ENCODE assay signal across 18 mouse cellular contexts in the genomic region with DNA sequence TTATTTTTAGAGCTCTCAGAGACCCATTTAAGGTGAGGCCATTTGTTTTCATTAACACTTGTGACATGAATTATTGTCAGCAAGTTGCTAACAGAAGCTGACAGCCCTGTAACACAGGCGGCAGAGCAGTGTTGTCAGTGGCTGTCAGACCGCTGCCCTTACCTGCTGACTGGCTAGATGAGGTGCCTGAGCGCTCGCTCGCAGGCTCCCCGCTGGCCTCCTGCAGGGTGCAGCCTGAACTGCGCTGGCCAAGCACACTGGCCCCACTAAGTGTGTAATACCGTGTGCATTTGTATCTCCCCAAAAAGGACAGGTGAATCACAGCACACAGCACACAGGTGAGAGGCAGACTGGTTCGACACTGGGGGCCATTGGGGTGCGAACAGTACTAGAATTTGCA. TPM values are rescaled to one million over a fixed set of nuclear protein-coding genes. Genes with fewer than 3 reads are reported as not detected.
DNase-seq lines count a peak whose midpoint lies in the region; ATAC-seq and TF ChIP-seq lines count a peak whose summit lies in the region.
"Had no signal": no experiment of that assay in that cellular context is flagged by ENCODE, and none has a peak within 500 bp of the region (broad histone marks: within the 10 kb centered on the region; RNA-seq: fewer than 3 reads in every experiment).

No protein-coding gene starts in this region.

- H3K27me3 ChIP-seq in heart, adult 2 months (ENCODE audit: control insufficient read depth, insufficient read depth, low read length), result no peaks in the 10 kb centered on the region
- no peaks in the 10 kb centered on the region for H3K27me3 ChIP-seq in hindbrain, embryonic 15.5 days
- no peaks in the 10 kb centered on the region for H3K27me3 ChIP-seq in hindbrain, embryonic 13.5 days
- peaks cover 6% of the 10 kb centered on the region; the same call in 1 of the 2 replicates for H3K27me3 ChIP-seq in liver, embryonic 14.5 days (ENCODE audit: control insufficient read depth, insufficient read depth, low read length)
- peaks cover 65% of the 10 kb centered on the region for H3K27me3 ChIP-seq in liver, embryonic 12.5 days (replicated peaks)
- H3K27me3 ChIP-seq in intestine, postnatal 0 days (replicated peaks; ENCODE audit: control insufficient read depth, insufficient read depth, low read length), result no peaks in the 10 kb centered on the region
- H3K27me3 ChIP-seq: embryonic facial prominence, embryonic 13.5 days; kidney, embryonic 15.5 days; neural tube, embryonic 15.5 days had no signal

- intact Hi-C loops in heart, adult 2 months (cut with DNase I), result no loop called here
- intact Hi-C loops in gastrocnemius, postnatal 36 days (cut with DNase I), result no loop called here

- no peak overlapping the region for H3K4me3 ChIP-seq in heart, adult 2 months
- H3K4me3 ChIP-seq in hindbrain, embryonic 15.5 days, result no peak overlapping the region
- H3K4me3 ChIP-seq in hindbrain, embryonic 13.5 days, result no peak overlapping the region
- H3K4me3 ChIP-seq in liver, embryonic 14.5 days (ENCODE audit: insufficient read depth in 1 of 2, low read depth in 2 of 2, low read length in 2 of 2), result no peak overlapping the region
- H3K4me3 ChIP-seq in liver, embryonic 12.5 days, result no peak overlapping the region
- no peak overlapping the region for H3K4me3 ChIP-seq in intestine, postnatal 0 days (ENCODE audit: low read depth, low read length)
- H3K4me3 ChIP-seq: embryonic facial prominence, embryonic 13.5 days; kidney, embryonic 15.5 days; layer of hippocampus, adult 2 months; liver, embryonic 13.5 days; myocyte; neural tube, embryonic 15.5 days had no signal

- TF ChIP-seq POLR2A in heart, adult 2 months (IDR thresholded peaks at IDR 0.05; ENCODE audit: insufficient read depth, low read depth, low read length), result no peak

- peak; percentile 50 for TF ChIP-seq CTCF in heart, adult 2 months (IDR thresholded peaks at IDR 0.05)
- TF ChIP-seq CTCF in liver, embryonic 14.5 days (IDR thresholded peaks at IDR 0.05; ENCODE audit: low read depth), result peak; percentile 8; the same call in 1 of the 2 replicates
- TF ChIP-seq CTCF in intestine, postnatal 0 days (IDR thresholded peaks at IDR 0.05; ENCODE audit: low read depth), result peak; percentile 57

- no peak overlapping the region for H3K4me2 ChIP-seq in hindbrain, embryonic 15.5 days
- H3K4me2 ChIP-seq in hindbrain, embryonic 13.5 days, result no peak overlapping the region
- no peak overlapping the region for H3K4me2 ChIP-seq in liver, embryonic 14.5 days (ENCODE audit: low read depth)
- H3K4me2 ChIP-seq in liver, embryonic 12.5 days, result no peak overlapping the region
- H3K4me2 ChIP-seq in intestine, postnatal 0 days (replicated peaks; ENCODE audit: low read depth), result no peak overlapping the region
- H3K4me2 ChIP-seq: embryonic facial prominence, embryonic 13.5 days; kidney, embryonic 15.5 days; liver, embryonic 13.5 days; neural tube, embryonic 15.5 days had no signal

- H3K9ac ChIP-seq in heart, adult 2 months (ENCODE audit: low read depth, low read length), result no peak overlapping the region
- H3K9ac ChIP-seq in hindbrain, embryonic 15.5 days, result no peak overlapping the region
- H3K9ac ChIP-seq in hindbrain, embryonic 13.5 days, result no peak overlapping the region
- H3K9ac ChIP-seq in liver, embryonic 14.5 days (replicated peaks), result no peak overlapping the region
- H3K9ac ChIP-seq in liver, embryonic 12.5 days, result no peak overlapping the region
- H3K9ac ChIP-seq in intestine, postnatal 0 days (ENCODE audit: low read depth, low read length), result no peak overlapping the region
- H3K9ac ChIP-seq: forebrain, postnatal 0 days; kidney, embryonic 15.5 days; liver, embryonic 13.5 days; neural tube, embryonic 15.5 days had no signal

- 75% methylated on average over 10 of the region's 10 CpGs for WGBS in heart, adult 2 months
- 57% methylated on average over 10 of the region's 10 CpGs for WGBS in hindbrain, embryonic 15.5 days
- WGBS in hindbrain, embryonic 13.5 days, result 51% methylated on average over 10 of the region's 10 CpGs
- WGBS in liver, embryonic 14.5 days (ENCODE audit: insufficient replicate concordance), result 70% methylated on average over 10 of the region's 10 CpGs
- 72% methylated on average over 10 of the region's 10 CpGs for WGBS in liver, embryonic 12.5 days (ENCODE audit: insufficient replicate concordance)
- 60% methylated on average over 10 of the region's 10 CpGs for WGBS in intestine, postnatal 0 days

- H3K4me1 ChIP-seq in heart, adult 2 months (ENCODE audit: control insufficient read depth, insufficient read depth, low read length), result peaks cover 2% of the 10 kb centered on the region; the same call in 1 of the 2 replicates
- H3K4me1 ChIP-seq in hindbrain, embryonic 15.5 days (replicated peaks), result no peaks in the 10 kb centered on the region
- peaks cover 22% of the 10 kb centered on the region for H3K4me1 ChIP-seq in hindbrain, embryonic 13.5 days (replicated peaks)
- H3K4me1 ChIP-seq in liver, embryonic 14.5 days (replicated peaks; ENCODE audit: control insufficient read depth in 2 of 2, insufficient read depth in 2 of 2, low read length in 1 of 2), result 0 out of 4 replicates have a peak, but pooled peaks cover 0 to 2% of the 10 kb centered on the region in 2 experiments
- H3K4me1 ChIP-seq in liver, embryonic 12.5 days, result peaks cover 10% of the 10 kb centered on the region; the same call in 1 of the 2 replicates
- H3K4me1 ChIP-seq in intestine, postnatal 0 days (replicated peaks; ENCODE audit: control insufficient read depth, insufficient read depth, low read length), result no peaks in the 10 kb centered on the region
- H3K4me1 ChIP-seq: embryonic facial prominence, embryonic 13.5 days; neural tube, embryonic 15.5 days had no signal

- TF ChIP-seq EP300 in heart, adult 2 months (IDR thresholded peaks at IDR 0.05; ENCODE audit: insufficient read depth, low read depth, low read length), result no peak
- no peak for TF ChIP-seq EP300 in liver, embryonic 14.5 days (IDR thresholded peaks at IDR 0.05; ENCODE audit: low read depth)

- H3K27ac ChIP-seq in heart, adult 2 months, result no peak overlapping the region
- H3K27ac ChIP-seq in hindbrain, embryonic 15.5 days (replicated peaks), result no peak overlapping the region
- H3K27ac ChIP-seq in hindbrain, embryonic 13.5 days, result no peak overlapping the region
- no peak overlapping the region for H3K27ac ChIP-seq in liver, embryonic 14.5 days
- H3K27ac ChIP-seq in liver, embryonic 12.5 days, result no peak overlapping the region
- H3K27ac ChIP-seq in intestine, postnatal 0 days (ENCODE audit: low read depth, low read length), result peak overlapping the region; percentile 52
- H3K27ac ChIP-seq: embryonic facial prominence, embryonic 13.5 days; kidney, embryonic 15.5 days; layer of hippocampus, adult 2 months; liver, embryonic 13.5 days; neural tube, embryonic 15.5 days had no signal

- H3K79me2 ChIP-seq in heart, adult 2 months (replicated peaks; ENCODE audit: control insufficient read depth, insufficient read depth, low read length), result no peaks in the 10 kb centered on the region

- 0 out of 2 replicates have a peak, but pooled peaks have one; percentile 44 for ATAC-seq in hindbrain, embryonic 15.5 days (ENCODE audit: low FRiP score, low read depth)
- ATAC-seq in hindbrain, embryonic 13.5 days (ENCODE audit: low FRiP score), result no peak
- ATAC-seq in liver, embryonic 14.5 days (ENCODE audit: insufficient read depth), result no peak
- ATAC-seq in liver, embryonic 12.5 days, result no peak
- peak; percentile 20; the same call in 1 of the 2 replicates for ATAC-seq in intestine, postnatal 0 days
- ATAC-seq: forebrain, postnatal 0 days had no signal

- H3K9me3 ChIP-seq in hindbrain, embryonic 15.5 days, result no peaks in the 10 kb centered on the region
- H3K9me3 ChIP-seq in hindbrain, embryonic 13.5 days, result no peaks in the 10 kb centered on the region
- no peaks in the 10 kb centered on the region for H3K9me3 ChIP-seq in liver, embryonic 14.5 days (ENCODE audit: control insufficient read depth, low read length)
- H3K9me3 ChIP-seq in liver, embryonic 12.5 days (replicated peaks), result no peaks in the 10 kb centered on the region
- no peaks in the 10 kb centered on the region for H3K9me3 ChIP-seq in intestine, postnatal 0 days (ENCODE audit: control insufficient read depth)
- H3K9me3 ChIP-seq: embryonic facial prominence, embryonic 13.5 days; kidney, embryonic 15.5 days; liver, embryonic 13.5 days; neural tube, embryonic 15.5 days had no signal

- no peaks in the 10 kb centered on the region for H3K36me3 ChIP-seq in heart, adult 2 months (ENCODE audit: control insufficient read depth, insufficient read depth, low read length)
- H3K36me3 ChIP-seq in hindbrain, embryonic 15.5 days, result peaks cover 32% of the 10 kb centered on the region
- H3K36me3 ChIP-seq in hindbrain, embryonic 13.5 days, result peaks cover 81% of the 10 kb centered on the region
- H3K36me3 ChIP-seq in liver, embryonic 14.5 days (replicated peaks; ENCODE audit: control insufficient read depth, insufficient read depth, low read depth), result no peaks in the 10 kb centered on the region
- peaks cover 10% of the 10 kb centered on the region; the same call in 1 of the 2 replicates for H3K36me3 ChIP-seq in liver, embryonic 12.5 days
- H3K36me3 ChIP-seq in intestine, postnatal 0 days (ENCODE audit: control insufficient read depth, insufficient read depth), result peaks cover 76% of the 10 kb centered on the region
- H3K36me3 ChIP-seq: liver, embryonic 13.5 days had no signal

- no peak for DNase-seq in heart, adult 2 months
- no peak for DNase-seq in heart, adult 9 months (ENCODE audit: low spot score in 2 of 2)
- no peak for DNase-seq in liver, embryonic 14.5 days (ENCODE audit: low read depth in 3 of 3, low spot score in 3 of 3)
- DNase-seq in gastrocnemius, postnatal 36 days, result no peak
- DNase-seq: cerebellum, adult 8-10 months; forebrain, postnatal 0 days; liver, embryonic 13.5 days; midbrain, embryonic 14.5 days; thymus, postnatal 14 days had no signal

RNA-seq across cellular contexts. Expression of a gene that starts 49.0 kb away (rescaled TPM):
- total RNA-seq in heart, adult 2 months (2021), result 100 to 1,000 TPM in 1 of 2 experiments, 10 to 100 TPM in 1; 58.4 to 104 TPM
- 30.3 and 40.2 TPM in 2 replicates for polyA plus RNA-seq in heart, adult 2 months (2012; rRNA removed)
- polyA plus RNA-seq in hindbrain, embryonic 15.5 days (2015; fragmentation: Nextera tagmentation; extraction: Ambion mirVana), result 146 and 155 TPM in 2 replicates
- polyA plus RNA-seq in hindbrain, embryonic 13.5 days (2015; fragmentation: Nextera tagmentation; extraction: Ambion mirVana), result 119 and 125 TPM in 2 replicates
- polyA plus RNA-seq in liver, embryonic 14.5 days (2012; rRNA removed), result 0.44 and 0.53 TPM in 2 replicates
- 0.72 and 1.1 TPM in 2 replicates for polyA plus RNA-seq in liver, embryonic 14.5 days (2014; fragmentation: Nextera tagmentation; extraction: Ambion mirVana)
- polyA plus RNA-seq in liver, embryonic 12.5 days (2016; fragmentation: Nextera tagmentation; extraction: Ambion mirVana), result 1.9 and 2.1 TPM in 2 replicates
- 5.7 and 6.7 TPM in 2 replicates for polyA plus RNA-seq in intestine, postnatal 0 days (2015; fragmentation: Nextera tagmentation; extraction: Ambion mirVana)
- total RNA-seq in gastrocnemius, postnatal 36 days (2021), result 10 to 100 TPM; 26.0 to 29.3 TPM

Comparison
In these comparisons a context has a peak if more than half of its experiments do, and no peak if none do; other contexts are left out.
1. ATAC-seq: peak in hindbrain, embryonic 15.5 days (single experiment) and intestine, postnatal 0 days (single experiment); none in hindbrain, embryonic 13.5 days (single experiment), liver, embryonic 14.5 days (single experiment) and liver, embryonic 12.5 days (single experiment).
2. Peak in every context shown above with its lines, with median percentiles within 50 percentile points of each other: CTCF ChIP-seq.